Mouse (Mus musculus) retina, adult 2 months (tissue): ENCODE measurements around the gene Tbx4.

ENCODE experiments used
- DNase-seq: peaks from one replicate; pipeline ENCODE4 v3.0.0-alpha.2; 2012; ENCODE audit warnings: low read depth, low spot score

The Tbx4 gene

GRCm38 (mm10) chr11:85900291-85900690 is 14.1 kb downstream of the Tbx4 start:
- DNase-seq: no peak

DNA sequence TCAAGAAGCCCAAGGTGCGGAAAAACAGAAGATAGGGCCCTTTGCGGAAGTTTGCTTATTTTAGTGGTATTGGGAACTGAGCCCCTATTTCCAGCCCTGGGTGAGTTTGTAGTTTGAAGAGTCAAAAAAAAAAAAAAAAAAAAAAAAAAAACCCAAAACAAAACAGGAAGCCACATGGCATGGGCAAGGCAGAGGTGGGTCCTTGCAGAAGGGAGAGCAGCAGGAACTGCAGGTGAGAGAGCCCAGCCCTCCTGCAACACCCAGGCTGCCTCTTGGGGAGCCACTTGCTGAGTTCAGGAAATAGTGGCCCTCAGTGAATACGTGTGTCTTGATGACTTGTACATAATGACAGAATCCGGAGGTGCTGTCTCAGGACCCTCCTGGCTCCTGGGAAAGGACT is 23.3 kb downstream of the Tbx4 start:
- no peak for DNase-seq

DNA sequence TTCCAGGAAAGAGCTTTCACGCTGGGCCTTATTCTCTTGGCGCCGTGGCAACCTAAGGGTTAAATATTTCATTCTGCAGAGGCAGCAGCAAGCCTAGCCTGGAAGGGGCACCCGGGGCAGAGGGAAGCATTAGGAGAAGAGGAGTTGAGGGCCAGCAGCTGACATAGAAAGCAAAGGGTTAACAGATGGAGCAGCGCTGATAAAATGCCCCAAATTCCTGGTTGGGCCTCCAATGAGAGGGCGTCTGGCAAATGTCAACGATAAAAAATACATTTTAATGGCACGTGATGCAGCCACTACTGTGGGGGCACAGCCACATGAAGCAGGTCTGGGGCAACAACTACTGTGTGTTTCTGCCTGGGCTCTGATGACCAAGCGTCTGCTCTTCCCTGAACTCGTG is 23.9 kb downstream of the Tbx4 start:
- DNase-seq: no peak

- DNase-seq: no peak
Observed at GRCm38 (mm10) chr11:85913506-85913905, 27.3 kb downstream of the Tbx4 start.

GRCm38 (mm10) chr11:85917091-85917992 is 31.1 kb downstream of the Tbx4 start:
- no peak for DNase-seq

DNA sequence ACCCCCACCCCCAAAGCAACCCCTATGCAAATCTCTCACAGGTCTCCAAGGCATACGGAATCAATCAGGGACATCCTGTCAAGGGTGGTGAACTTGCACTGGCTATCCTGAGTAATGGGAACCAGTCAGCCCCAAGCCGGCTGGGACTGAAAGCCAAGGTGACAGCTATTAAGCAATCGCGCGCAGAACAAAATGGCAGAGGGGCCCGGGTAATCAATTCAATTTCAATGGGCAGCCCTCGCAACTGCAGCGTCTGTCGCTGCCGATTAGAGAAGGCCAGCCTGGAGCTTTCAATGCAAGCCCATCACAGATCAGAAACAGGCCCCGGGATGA is 31.7 kb downstream of the Tbx4 start:
- DNase-seq: no peak

DNA sequence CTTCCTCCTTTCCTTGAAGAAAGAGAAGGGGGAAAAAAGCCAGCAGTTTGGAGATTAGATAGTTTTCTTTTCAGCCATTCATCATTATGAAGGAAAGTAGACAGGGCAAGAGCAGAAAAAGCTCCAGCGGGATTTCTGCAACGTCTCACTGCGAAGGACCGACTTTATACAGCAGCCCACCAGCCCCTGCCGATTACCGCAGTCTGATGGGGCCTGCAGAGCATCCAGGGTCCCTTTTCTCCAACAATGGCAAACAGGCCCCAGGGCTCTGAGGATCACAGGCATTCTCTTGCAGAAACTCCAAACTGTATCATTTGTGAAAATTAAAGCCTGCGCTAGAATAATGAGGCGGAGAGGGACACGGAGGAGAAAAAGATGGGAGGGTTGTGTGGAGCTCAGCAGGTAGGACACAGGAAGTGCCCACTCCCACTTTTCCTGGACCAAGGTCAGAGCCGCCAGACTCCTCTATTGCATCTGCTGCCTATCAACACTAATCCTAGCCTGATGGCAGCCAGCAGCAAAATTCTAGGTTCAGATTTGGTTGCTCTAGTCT is 32.2 kb downstream of the Tbx4 start:
- DNase-seq: no peak

- DNase-seq: no peak
Observed at GRCm38 (mm10) chr11:85925294-85925743, 39.1 kb downstream of the Tbx4 start.

GRCm38 (mm10) chr11:85926287-85926764 is 40.1 kb downstream of the Tbx4 start:
- no peak for DNase-seq

DNA sequence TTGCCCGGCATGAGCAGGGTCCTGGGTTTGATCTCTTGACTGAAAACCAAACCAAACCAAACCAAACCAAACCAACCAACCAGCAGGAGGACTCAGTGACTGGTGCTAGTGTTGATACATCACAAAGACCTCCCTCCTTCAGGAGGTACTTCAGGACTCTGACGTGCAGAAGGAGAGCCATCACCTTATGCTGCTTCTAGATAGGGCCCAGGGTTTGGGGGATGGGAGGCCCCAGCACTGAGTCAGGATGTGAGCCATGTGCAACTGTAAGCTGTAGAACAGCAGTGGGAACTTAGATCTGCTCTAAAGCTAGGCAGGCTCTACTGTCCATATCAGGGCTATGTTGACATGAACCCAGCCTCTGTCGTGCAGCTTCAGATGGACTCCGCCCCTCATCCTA is 41.9 kb downstream of the Tbx4 start:
- no peak for DNase-seq

DNA sequence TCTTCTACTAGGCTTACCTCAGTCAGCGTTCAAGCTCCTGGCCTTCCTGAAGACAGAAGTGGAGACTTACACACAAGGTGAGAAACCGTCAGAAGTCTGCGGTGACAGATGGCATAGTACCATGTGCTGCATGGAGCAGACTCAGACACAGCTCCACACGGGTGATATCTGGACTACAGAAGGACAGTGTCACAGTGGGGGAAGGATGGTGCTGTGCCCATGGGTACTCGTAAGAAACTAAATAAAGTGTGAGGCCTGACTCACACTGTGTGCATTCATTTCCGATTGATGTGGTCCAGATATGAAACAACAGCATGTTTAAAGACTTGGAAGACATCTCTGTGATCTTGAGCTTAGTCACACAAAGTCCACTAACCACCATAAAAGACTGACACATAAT is 43.4 kb downstream of the Tbx4 start:
- DNase-seq: no peak

DNA sequence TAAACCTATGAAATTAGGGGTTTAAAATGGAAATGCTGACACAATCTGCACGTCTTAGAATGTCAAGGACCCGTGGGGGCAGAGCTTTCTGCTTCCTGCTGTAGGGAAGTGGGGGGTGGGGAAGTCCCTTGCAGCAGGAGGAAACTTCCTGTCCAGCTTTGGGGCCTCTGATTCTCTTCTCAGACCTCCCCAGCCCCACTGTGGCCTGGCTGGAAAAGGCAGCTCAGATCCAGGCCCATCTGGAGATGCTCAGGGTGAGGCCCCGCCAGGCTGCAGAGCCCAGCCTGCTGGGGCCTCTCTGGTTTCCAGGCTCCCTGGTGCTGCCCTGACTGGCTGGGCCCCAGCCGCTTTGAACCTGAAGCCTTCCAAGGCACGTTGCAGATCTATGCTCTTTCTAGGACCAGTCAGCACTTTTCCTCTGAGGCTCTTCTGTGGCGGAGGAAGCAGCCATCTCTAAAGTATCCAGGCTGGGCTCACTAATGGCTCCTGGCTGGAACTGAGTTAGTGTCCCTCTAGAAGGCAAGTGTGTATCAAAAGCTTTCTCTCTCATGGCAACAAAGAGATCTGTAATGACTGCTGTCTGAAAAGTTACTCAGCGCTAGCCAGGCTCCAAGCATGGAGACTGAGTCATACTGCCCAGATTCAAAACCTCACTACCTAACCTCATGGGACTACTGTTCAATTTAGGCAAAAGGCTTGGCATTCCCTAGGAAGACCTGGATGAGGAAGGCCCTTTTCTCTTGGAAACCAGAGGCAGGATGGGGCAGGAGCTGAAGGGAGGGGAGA is 55.8 kb downstream of the Tbx4 start:
- DNase-seq: no peak

DNA sequence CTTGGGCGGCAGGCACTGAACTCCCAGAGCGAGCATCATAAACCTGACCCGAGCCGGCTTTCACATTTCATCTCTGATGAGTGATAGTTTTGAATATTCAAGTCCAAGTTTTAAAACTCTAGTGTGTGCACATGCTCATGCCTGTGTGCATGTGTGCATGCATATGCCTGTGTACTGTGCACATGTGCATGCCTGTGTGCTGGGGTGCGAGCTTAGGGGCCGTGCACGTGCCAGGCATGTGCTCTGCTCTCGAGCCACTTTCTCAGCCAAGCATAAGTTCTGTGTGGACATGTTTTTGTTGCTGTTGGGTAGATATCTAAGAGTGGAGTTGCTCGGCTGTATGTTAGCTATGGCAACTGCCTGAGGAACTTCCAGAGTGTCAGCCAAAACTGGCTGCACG is 62.5 kb downstream of the Tbx4 start:
- no peak for DNase-seq

- no peak for DNase-seq
Observed at GRCm38 (mm10) chr11:85949749-85950148, 63.5 kb downstream of the Tbx4 start.

DNA sequence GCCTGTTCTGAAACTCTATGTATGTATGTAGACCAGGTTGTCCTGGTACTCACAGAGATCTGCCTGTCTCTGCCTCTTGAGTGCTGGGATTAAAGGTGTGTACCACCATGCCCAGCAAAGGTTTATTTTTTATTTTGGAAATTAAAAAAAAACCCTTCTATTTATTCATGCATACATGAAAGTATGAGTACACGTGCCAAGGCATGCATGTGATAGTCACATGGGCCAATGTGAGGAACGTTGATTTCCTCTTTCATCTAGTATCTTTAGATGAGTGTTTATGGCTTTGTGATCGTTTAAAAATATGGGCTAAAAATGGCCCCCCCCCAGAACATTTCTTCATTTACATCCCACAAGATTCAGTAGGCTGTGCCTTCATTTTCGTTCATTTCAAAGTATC is 66.3 kb downstream of the Tbx4 start:
- no peak for DNase-seq

GRCm38 (mm10) chr11:85955611-85956010 is 69.4 kb downstream of the Tbx4 start:
- DNase-seq: no peak

DNA sequence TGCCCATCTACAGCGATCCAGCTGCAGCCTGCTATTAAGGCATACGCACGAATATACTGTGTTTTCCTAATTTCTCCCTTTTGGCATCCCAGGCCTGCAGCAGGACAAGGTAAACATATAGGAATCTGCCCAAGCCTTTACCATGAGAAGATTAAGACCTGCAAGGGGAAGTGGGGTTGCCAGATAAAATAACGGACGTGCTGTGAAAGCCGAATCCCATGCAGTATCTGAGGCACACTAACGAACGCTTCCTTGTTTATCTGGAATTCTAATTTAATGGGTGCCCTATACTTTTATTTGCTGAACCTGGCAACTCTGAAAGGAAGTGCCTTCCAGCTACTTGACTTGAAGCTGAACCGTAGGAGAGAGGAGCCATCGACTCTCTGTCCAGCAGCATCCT is 70.2 kb downstream of the Tbx4 start:
- no peak for DNase-seq

DNA sequence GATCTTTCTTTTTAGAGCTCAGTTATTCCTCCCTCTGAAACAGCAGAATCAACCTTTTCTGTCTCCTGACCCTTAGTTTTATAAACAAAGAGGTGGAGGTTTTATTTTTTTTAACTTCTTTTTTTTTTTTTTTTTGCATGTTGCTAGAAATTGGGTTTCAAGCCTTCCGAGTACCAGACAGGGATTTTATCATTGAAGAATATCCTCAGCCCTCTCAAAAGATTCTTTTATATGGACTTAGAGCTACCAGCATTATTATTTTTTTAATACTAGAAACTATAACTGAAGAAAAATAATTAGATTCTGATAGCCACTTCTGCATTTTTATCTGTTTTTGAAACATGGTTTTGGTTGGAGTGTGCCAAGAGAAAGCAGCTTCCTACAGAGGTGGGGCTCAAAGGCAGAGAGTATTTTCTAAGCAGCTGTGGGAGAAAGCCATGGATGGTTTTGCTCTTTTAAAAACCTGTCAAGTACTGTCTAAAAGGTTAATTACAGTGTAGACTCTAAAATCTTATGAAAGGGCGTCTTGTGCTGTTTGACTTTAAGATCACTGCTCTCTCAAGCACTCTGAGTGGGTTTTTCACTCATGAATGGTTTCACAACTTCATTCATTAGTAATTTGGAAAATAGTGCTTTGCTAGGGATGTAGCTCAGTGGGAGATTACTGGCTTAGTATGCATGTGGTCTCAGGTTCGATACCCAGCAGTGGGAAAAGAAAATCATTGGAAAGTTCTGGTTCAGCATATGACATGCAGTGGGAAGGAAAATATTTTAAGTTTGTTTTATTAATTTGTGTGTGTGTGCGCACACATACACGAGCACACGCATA is 70.9 kb downstream of the Tbx4 start:
- DNase-seq: no peak

DNA sequence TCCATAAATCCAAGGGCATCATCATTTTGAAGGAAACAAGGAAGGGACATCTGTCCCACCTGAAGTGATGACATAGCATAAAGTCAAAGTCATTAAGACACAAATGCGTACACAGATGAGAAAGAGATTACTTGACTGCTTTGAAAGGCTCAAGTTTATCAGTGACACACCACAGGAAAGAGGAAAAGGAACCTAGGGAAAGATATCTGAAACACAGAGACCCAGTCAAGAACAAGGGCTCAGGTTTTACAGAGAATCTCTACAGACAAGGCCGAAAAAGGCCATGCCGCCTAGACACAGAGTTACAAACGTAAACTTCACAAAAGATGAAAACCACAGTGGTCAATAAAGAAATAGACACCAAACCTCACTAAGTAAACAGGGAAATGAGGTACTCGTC is 73.6 kb downstream of the Tbx4 start:
- DNase-seq: no peak

- no peak for DNase-seq
Observed at GRCm38 (mm10) chr11:85960273-85960672, 74.1 kb downstream of the Tbx4 start.

- no peak for DNase-seq
Observed at GRCm38 (mm10) chr11:85961498-85961897, 75.3 kb downstream of the Tbx4 start.
